Mouse (Mus musculus) midbrain, embryonic 15.5 days (tissue): ENCODE data around the gene Olfr898. TPM values are rescaled to one million over a fixed set of nuclear protein-coding genes. Genes with fewer than 3 reads are reported as not detected.

ENCODE experiments used
- ATAC-seq: fragments of 200-750 bp; cut with Nextera tagmentation; replicated peaks from 2 replicates; pipeline ENCODE4 v1.8.0; 2017; ENCODE audit warnings: moderate TSS enrichment
- H3K27ac ChIP-seq: fragments of 300-500 bp; sonication (generic); 2 replicates; pipeline ENCODE4 v1.5.1; 2015; ENCODE audit warnings: mild to moderate bottlenecking, inconsistent platforms
- H3K27me3 ChIP-seq: fragments of 300-500 bp; sonication (generic); replicated peaks from 2 replicates; pipeline ENCODE4 v1.6.1; 2015; ENCODE audit warnings: inconsistent platforms
- H3K36me3 ChIP-seq: fragments of 300-500 bp; sonication (generic); replicated peaks from 2 replicates; pipeline ENCODE4 v1.6.1; 2015; ENCODE audit warnings: inconsistent platforms
- H3K4me1 ChIP-seq: fragments of 300-500 bp; sonication (generic); 2 replicates; pipeline ENCODE4 v1.6.1; 2015; ENCODE audit warnings: inconsistent platforms
- H3K4me2 ChIP-seq: fragments of 300-500 bp; sonication (generic); 2 replicates; pipeline ENCODE4 v1.6.1; 2015; ENCODE audit warnings: inconsistent platforms, mild to moderate bottlenecking, moderate library complexity
- H3K4me3 ChIP-seq: fragments of 300-500 bp; sonication (generic); 2 replicates; pipeline ENCODE4 v1.5.1; 2015; ENCODE audit warnings: mild to moderate bottlenecking, inconsistent platforms
- H3K9ac ChIP-seq: fragments of 300-500 bp; sonication (generic); 2 replicates; pipeline ENCODE4 v1.6.1; 2015; ENCODE audit warnings: mild to moderate bottlenecking, inconsistent platforms
- H3K9me3 ChIP-seq: fragments of 300-500 bp; sonication (generic); 2 replicates; pipeline ENCODE4 v1.6.1; 2016; ENCODE audit warnings: inconsistent platforms
- WGBS: fragments of 180-500 bp; shearing (Covaris S2); methylation state at CpG from one replicate; pipeline ENCODE4 v1.1.7; 2015; ENCODE audit warnings: mixed read lengths; 5-methylcytosine and 5-hydroxymethylcytosine counted together
- polyA plus RNA-seq: library from polyadenylated mRNA; unstranded; fragments of >200 nt; fragmentation: Nextera tagmentation; extraction: Ambion mirVana; gene quantifications from 2 replicates; pipeline ENCODE4 v1.2.1, GENCODE M21; 2015

The Olfr898 gene
- not detected in 2 replicates for polyA plus RNA-seq

DNA sequence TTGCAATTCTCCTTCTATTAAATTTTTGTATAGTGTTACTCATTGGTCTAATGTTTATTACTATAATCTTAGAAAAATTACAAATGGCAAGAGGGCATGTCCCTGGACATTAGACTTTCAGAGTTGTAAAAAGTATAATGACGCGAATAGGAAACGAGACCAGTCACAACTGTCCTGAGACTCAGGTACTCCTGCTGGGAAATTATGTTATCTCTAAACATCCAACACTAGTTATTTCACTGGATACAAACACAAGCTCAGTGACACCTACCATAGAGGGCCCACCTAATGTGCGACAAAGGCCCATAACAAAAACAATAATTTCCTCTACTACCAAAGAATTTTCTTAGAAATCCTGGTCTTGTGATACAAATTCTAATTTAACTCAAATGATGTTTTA, at the start of gene Olfr898:
Gene Olfr898, plus strand, starts transcription at position 301 of the 400 bp plus-strand sequence.
- Histone ChIP-seq H3K27ac (no peak within 1 kb of the TSS), H3K9ac (no peak within 1 kb of the TSS), H3K4me1 (no peaks in the 10 kb centered on the region), H3K4me3 (no peak within 1 kb of the TSS), H3K27me3 (no peaks in the 10 kb centered on the region), H3K4me2 (no peak within 1 kb of the TSS), H3K9me3 (no peaks in the 10 kb centered on the region), H3K36me3 (no peaks in the 10 kb centered on the region)
- WGBS: 96% methylated on average over 4 of the region's 4 CpGs
- no peak for ATAC-seq

- Histone ChIP-seq H3K9me3 (no peaks in the 10 kb centered on the region), H3K4me2 (no peak within 1 kb of the TSS), H3K27ac (no peak within 1 kb of the TSS), H3K36me3 (no peaks in the 10 kb centered on the region), H3K27me3 (no peaks in the 10 kb centered on the region), H3K4me3 (no peak within 1 kb of the TSS), H3K4me1 (no peaks in the 10 kb centered on the region), H3K9ac (no peak within 1 kb of the TSS)
- no peak for ATAC-seq
- 68% methylated on average over 3 of the region's 3 CpGs for WGBS
Measured at GRCm38 (mm10) chr9:38328760-38329159, 19.5 kb upstream of the Olfr898 start, which contains the start of gene Olfr25. TSS of gene Olfr25 (plus strand) at chr9:38329060.

- no peaks in the 10 kb centered on the region for H3K4me1 ChIP-seq
- H3K27me3 ChIP-seq: no peaks in the 10 kb centered on the region
- no peak within 1 kb of the TSS for H3K27ac ChIP-seq
- WGBS: 83% methylated on average over 2 of the region's 2 CpGs
- H3K9me3 ChIP-seq: no peaks in the 10 kb centered on the region
- no peaks in the 10 kb centered on the region for H3K36me3 ChIP-seq
- H3K9ac ChIP-seq: no peak within 1 kb of the TSS
- no peak within 1 kb of the TSS for H3K4me3 ChIP-seq
- ATAC-seq: no peak
- H3K4me2 ChIP-seq: no peak within 1 kb of the TSS
Measured at GRCm38 (mm10) chr9:38366596-38366995, 18.4 kb downstream of the Olfr898 start, which contains the start of gene Olfr250. TSS of gene Olfr250 (plus strand) at chr9:38366896.

- Histone ChIP-seq H3K4me2 (no peak within 1 kb of the TSS), H3K36me3 (no peaks in the 10 kb centered on the region), H3K27me3 (no peaks in the 10 kb centered on the region), H3K4me1 (no peaks in the 10 kb centered on the region), H3K4me3 (no peak within 1 kb of the TSS), H3K27ac (no peak within 1 kb of the TSS), H3K9me3 (no peaks in the 10 kb centered on the region), H3K9ac (no peak within 1 kb of the TSS)
- no peak for ATAC-seq
- WGBS: 74% methylated on average over 2 of the region's 2 CpGs
Measured at GRCm38 (mm10) chr9:38376786-38377185, 28.6 kb downstream of the Olfr898 start, which contains the start of gene Olfr251. TSS of gene Olfr251 (plus strand) at chr9:38377086.

GRCm38 (mm10) chr9:38401398-38401797, 53.2 kb downstream of the Olfr898 start, which contains the start of gene Olfr147:
TSS of gene Olfr147 (plus strand) at chr9:38401698.
- Histone ChIP-seq H3K4me3 (no peak within 1 kb of the TSS), H3K27me3 (no peaks in the 10 kb centered on the region), H3K36me3 (no peaks in the 10 kb centered on the region), H3K9ac (no peak within 1 kb of the TSS), H3K9me3 (no peaks in the 10 kb centered on the region), H3K4me1 (no peaks in the 10 kb centered on the region), H3K27ac (no peak within 1 kb of the TSS), H3K4me2 (no peak within 1 kb of the TSS)
- 87% methylated on average over 1 of the region's 1 CpGs for WGBS
- ATAC-seq: no peak

Other genes starting within 250 kb of the Olfr898 start
- gene Olfr888, start 240.3 kb upstream of the Olfr898 start, polyA plus RNA-seq: not detected in 2 replicates
- gene Olfr889, start 233.2 kb upstream of the Olfr898 start, polyA plus RNA-seq: 0.05 and 0.08 TPM in 2 replicates
- gene Olfr890, start 205.9 kb upstream of the Olfr898 start, polyA plus RNA-seq: not detected in 2 replicates
- gene Olfr891, start 167.6 kb upstream of the Olfr898 start, polyA plus RNA-seq: not detected in 2 replicates
- gene Olfr893, start 140.0 kb upstream of the Olfr898 start, polyA plus RNA-seq: not detected in 2 replicates
- gene Olfr894, start 130.4 kb upstream of the Olfr898 start, polyA plus RNA-seq: not detected in 2 replicates
- gene Olfr143, start 95.6 kb upstream of the Olfr898 start, polyA plus RNA-seq: not detected in 2 replicates
- gene Olfr895, start 80.6 kb upstream of the Olfr898 start, polyA plus RNA-seq: not detected in 2 replicates
- gene Olfr896-ps1, start 57.3 kb upstream of the Olfr898 start, polyA plus RNA-seq: not detected in 2 replicates
- not detected in 2 replicates for gene Olfr25, start 19.4 kb upstream of the Olfr898 start, polyA plus RNA-seq
- gene Olfr250, start 18.5 kb downstream of the Olfr898 start, polyA plus RNA-seq: not detected in 2 replicates
- not detected in 2 replicates for gene Olfr251, start 28.7 kb downstream of the Olfr898 start, polyA plus RNA-seq
- not detected in 2 replicates for gene Olfr147, start 53.3 kb downstream of the Olfr898 start, polyA plus RNA-seq
- gene Olfr901, start 81.0 kb downstream of the Olfr898 start, polyA plus RNA-seq: not detected in 2 replicates
- gene Olfr902, start 99.2 kb downstream of the Olfr898 start, polyA plus RNA-seq: not detected in 2 replicates
- not detected in 2 replicates for gene Olfr904, start 114.7 kb downstream of the Olfr898 start, polyA plus RNA-seq
- not detected in 2 replicates for gene Olfr905, start 122.7 kb downstream of the Olfr898 start, polyA plus RNA-seq
- gene Olfr906, start 138.7 kb downstream of the Olfr898 start, polyA plus RNA-seq: not detected in 2 replicates
- gene Olfr907, start 147.4 kb downstream of the Olfr898 start, polyA plus RNA-seq: not detected in 2 replicates
- gene Olfr911-ps1, start 173.2 kb downstream of the Olfr898 start, polyA plus RNA-seq: not detected in 2 replicates
- gene Olfr910, start 189.4 kb downstream of the Olfr898 start, polyA plus RNA-seq: not detected in 2 replicates
- gene Olfr912, start 231.8 kb downstream of the Olfr898 start, polyA plus RNA-seq: not detected in 2 replicates
- not detected in 2 replicates for gene Olfr913, start 244.3 kb downstream of the Olfr898 start, polyA plus RNA-seq